Mouse (Mus musculus): Measurements from ENCODE around the gene Cep295.
"Not testable (repeated sequence)": the region's sequence is repeated elsewhere in the genome, so short reads cannot be mapped to it uniquely, and the experiment has no call there.

Gene Cep295

DNA sequence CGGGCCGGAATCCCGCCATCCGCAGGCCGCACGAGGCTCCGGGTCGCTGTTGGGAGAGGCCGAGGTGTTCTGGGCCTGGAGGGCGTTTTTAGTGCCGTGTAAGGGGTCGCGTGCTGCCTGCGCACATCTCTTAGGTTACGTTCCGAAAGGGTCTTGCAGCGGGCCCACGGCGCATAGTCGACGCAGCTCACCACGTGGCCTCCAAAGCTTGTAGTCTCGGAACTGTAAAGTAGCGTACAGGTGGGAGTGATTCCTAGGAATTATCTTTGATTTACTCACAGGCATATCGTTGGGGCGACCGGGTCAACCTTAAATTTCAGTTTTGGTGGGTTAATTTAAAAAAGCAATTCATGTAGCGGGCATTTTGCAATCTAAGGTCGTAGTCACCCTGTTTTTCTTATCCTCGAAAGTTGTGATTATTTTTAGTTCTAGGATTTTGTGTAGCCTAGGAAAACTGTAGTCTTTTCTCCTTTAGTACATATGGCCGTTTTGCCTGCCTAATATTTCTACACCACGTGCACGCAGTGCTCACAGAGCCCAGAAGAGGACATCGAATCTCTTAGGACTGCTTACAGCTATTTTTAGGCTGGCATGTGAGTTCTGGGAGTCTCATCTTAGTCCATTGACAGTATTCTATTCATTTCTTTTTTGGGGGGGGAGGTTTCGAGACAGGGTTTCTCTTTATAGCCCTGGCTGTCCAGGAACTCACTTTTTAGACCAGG, 51.0 kb downstream of the Cep295 start, which contains the start of gene 4931406C07Rik:
Gene 4931406C07Rik (minus strand): TSS at position 51 of the 722 bp plus-strand sequence.
- no peak for DNase-seq

DNA sequence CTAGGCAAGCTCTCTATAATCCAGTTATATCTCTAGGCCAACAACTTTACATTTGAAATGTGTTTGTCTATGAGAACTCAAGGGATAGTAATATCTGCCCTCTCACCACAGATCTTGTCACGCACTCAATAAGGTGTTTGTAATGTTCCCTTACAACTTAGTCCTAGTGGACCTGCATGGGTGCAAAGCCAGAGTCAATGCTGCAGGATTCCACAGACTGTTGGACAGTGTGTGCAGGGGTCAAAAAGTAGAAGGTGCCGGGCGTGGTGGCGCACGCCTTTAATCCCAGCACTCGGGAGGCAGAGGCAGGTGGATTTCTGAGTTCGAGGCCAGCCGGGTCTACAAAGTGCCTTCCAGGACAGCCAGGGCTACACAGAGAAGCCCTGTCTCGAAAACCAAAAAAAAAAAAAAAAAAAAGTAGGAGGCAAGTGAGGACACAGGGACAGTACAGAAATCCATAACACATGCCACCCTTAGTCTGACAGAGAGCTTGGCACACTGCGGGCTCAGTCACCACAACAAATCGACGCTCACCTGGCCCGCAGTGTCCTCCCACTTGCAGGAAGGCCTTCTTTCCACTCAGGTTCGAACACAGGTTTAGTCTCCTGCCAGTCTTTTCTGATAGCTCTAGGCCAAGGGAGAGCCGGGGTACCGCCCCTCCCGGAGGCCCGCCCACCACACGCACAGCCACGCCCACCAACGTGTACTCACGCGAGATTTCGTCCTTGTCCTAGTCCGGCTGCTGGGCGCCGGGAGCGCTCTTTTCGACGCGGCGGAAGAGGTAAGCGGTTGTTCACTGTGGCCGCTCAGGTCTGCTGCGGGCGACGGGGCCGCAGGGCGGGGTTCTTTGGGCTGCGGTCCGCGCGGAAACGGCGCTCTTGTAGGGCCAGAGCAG, 51.8 kb downstream of the Cep295 start, which contains the start of gene Taf1d:
Gene Taf1d (plus strand): TSS at position 712 of the 895 bp plus-strand sequence.
- peak; percentile 99 for DNase-seq

DNA sequence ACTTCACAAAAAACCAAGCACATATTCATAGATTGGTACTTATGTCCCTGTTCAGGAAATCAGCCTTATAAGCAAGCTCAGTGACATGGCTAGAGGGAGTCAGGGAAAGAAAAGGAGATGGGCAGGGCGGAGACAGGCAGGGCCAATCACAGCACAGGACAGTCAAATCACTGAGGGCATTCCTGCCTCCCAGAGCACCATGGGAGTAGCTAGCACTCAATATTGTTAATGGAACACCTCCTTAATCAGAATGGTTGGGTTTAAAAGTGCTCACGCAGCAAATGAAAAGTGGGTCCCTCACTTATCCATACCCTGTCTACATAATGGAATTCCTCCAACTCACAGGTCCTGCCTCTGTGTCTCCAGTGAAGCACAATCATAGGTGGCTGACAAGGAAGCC, 54.7 kb downstream of the Cep295 start:
- no peak for DNase-seq

DNA sequence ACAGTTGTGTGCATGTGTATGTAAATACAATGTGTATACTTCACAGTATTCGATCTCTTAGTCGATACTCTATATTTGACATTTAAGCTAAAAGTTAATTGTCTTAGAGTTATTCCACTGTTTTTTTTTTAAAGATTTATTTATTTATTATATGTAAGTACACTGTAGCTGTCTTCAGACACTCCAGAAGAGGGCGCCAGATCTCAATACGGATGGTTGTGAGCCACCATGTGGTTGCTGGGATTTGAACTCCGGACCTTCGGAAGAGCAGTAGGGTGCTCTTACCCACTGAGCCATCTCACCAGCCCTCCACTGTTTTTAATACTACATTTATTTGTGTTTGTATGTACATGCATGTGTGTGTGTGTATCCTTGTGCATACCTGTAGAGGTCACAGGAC, 55.6 kb downstream of the Cep295 start:
- not testable (repeated sequence) for DNase-seq

DNA sequence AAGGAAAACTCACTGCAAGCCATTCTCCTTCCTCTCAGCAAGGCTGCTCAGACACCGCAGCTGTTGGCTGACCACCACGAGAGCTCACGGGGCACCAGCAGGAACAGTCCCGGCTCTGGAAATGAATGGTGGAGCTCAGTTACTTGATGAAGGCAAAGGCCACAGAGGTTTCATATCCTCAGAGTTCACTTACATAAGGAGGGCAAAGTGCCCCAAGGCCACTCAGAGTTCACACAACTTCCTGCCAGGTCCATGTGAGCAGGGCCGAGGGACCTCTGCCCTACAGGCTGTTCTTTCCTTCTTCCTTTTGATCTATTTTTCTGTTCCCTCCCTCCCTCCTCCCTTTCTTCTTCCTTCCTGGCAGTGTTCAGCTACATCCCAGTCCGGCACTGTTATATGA, 56.2 kb downstream of the Cep295 start:
- peak; percentile 81 for DNase-seq

DNA sequence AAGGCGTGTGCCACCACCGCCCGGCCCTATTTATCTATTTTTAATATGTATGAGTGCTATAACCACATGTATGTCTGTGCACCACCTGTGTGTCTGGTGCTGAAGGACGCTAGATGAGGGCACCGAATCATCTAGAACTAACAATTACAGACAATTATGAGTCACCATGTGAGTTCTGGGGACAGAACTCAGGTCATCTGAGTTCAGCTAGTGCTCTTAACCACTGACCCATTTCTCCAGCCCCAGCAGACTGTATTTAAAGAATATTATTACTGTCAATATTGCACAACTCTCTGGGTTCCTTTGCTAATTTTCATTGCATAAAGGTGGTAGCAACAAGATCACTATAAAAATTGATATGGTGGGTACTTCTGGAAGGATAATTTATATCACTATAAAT, 57.5 kb downstream of the Cep295 start:
- peak; percentile 18 for DNase-seq

DNA sequence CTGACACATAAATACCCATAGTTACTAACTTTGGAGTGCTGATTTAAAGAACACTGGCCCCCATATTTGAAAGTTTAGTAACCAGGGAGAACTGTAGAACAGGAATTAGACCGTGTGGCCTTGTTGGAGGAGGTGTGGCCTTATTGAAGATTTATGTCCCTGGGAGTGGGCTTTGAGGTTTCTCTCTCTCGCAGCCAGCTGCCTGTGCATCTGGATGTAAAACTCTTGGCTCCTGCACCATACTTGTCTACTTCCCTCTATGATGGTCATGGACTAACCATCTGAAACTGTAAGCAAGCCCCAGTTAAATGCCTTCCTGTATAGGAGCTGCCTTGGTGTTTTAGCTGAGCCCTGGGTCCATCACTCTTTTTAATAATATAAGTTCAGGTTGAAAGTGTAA, 59.1 kb downstream of the Cep295 start:
- no peak for DNase-seq

DNA sequence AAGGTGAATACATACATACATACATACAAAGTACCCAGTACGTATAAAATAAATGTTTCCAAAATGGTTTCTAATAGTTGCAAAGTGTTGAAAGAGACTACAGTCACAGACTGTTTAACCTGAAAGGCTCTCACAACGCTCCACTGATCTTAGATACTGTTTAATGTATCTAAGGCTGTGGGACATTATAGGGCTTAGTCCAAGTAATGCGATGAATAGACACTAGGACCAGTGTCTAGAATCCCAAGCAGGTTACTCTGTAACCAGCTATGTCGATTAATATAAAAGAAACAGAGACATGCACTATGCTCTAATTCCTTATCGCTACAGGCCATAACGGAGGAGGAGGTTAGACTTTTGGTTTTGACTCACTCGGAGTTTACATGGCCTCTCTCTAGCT, 60.5 kb downstream of the Cep295 start:
- no peak for DNase-seq

DNA sequence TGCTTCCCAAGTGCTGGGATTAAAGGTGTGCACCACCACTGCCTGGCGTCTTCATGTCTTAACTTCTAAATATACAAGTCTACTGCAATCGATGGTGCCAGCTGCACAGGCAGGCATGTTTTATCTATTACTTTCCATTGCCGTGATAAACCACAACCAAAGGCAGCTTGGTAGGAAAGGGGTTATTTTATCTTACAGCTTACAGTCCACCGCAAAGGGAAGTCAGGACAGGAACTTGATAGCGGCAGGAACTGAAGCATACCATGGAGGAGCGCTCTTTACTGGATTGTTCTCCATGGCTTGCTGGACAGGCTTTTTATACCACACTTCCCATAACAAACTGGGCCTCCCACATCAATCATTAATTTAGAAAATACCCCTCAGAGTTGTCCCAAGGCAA, 68.3 kb downstream of the Cep295 start:
- DNase-seq: no peak

DNA sequence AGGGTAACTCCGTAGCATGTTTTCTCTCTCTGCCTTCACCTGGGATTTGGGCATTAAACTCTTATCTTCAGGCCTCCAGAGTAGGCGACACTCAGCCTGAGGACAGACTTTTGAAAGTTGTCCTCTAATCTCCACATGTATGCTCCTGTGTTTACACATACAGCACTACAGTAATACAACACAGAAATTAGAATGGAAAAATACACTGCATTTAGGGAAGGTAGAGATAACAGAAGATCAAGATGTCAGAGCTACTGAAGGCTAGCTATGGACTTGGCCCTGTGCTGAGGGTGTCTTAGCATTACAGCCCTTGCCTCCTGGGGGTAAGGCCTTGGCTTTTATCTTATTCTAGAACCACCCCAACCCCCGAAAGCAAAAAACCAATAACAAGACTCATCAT, 69.2 kb downstream of the Cep295 start:
- DNase-seq: no peak

DNA sequence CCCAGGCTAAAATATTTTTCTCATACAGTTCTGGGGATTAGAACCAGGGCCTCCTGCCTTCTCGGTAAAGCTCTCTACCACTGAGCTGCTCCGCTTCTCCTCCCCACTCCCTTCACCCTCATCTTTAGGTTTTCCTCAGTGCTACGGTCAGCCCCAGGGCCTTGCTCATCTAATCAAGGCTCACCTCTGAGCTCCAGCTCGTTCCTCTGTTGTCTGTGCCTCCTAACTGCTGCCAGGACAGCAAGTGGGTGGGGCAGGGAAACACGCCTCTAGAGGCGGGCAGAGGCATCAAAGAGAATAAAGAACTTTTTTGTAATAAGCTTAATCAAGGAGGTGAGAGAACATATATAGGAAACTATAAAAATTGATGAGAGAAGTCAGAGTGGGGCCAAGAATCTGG, 69.7 kb downstream of the Cep295 start:
- DNase-seq: no peak

DNA sequence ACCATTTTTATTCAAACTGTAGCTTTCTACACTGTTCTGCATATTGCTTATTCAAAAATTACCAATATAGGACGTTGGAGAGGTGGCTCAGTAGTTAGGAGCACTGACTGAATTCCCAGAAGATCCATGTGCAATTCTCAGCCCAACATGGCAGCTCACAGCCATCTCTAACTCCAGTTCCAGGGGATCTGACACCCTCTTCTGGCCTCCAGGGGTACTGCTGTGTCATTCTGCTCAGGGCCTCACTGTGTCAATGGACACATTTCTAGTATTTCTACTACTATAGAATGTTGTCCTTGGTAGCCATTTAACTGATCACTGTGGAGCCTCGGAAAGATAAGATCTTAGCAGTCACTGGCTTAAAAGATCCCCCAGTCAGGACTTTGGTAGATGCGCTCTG, 72.1 kb downstream of the Cep295 start:
- no peak for DNase-seq

DNA sequence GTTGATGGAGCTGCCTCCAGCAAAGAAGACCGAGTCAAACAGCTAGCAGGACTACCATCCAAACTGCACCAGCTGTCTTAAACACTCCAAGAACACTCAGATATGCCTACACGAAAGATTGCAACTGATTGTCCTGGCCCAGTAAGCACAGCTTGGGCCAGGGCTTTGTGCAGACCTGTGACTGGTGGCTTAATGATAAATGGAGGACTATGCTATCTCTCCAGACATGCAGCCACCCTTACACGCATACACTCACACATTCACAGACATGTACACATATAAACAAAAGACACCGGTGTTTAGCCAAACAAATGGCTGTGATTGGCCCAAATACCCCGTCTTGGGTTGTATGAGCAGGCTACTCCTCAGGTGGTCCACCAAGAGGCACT, 77.1 kb downstream of the Cep295 start:
- no peak for DNase-seq

DNA sequence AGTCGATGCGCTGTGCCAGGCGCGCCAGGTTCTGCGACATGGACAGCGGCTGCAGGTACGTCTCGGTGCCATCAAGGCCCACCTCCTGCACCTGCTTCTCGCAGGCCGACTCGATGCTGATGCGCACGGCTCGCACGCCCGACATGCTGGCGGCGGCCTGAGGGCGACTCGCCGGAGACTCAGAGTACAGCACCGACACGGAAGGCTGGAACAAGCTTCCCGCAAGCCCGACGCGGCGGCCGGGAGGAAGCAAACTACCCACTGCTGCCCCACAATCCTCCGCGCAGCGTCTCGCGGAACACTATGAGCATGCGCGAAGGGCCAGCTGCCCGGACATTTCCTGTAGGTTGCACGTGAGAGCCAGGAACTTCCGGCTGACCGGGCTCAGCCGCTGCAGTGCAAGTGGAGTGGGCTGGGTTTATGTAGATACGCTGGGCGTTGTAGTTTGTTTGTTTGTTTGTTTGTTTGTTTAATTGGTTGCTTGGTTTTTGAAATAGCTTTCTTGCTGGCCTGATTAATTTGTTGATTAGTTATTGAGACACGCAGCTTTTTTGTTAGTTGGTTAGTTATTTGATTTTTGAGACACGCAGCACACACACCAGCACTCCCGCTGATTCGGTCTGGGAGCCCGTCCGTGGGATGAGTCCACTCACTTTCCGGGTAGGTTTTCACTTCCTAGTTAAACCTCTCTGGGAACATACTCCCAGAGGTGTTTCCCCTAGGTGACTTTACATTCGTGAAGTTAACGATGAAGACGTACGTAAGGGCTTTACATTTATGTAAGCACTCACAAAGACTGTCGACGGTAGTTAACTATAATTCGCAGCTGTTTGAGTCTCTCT, 77.7 kb downstream of the Cep295 start, which contains the start of gene Med17:
Gene Med17 (minus strand): TSS at position 283 of the 842 bp plus-strand sequence.
- DNase-seq: peak; percentile 96

DNA sequence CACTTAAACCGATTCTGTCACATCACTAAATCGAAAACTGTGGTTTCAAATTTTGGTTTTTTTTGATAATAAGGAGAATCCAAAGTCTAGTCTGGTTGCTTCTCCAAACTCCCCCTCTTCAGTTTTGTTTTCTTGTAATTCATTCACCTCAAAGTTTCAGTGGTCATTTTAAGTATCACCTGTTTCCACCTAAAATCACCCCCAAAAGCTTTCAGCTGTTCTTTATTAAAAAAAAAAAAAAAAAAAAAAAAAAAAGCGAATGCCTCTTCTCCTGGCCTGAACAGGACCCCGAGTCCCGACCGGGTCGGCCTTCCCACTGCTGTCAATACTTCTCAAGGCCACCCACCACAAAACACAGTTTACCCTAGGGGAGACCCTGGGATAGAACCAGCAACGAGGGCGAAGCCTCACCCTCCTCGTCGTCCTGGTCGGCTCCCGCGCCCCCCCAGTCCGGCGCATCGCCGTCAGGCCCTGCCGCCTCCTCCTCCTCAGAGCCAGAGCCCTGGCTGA, 78.4 kb downstream of the Cep295 start:
- DNase-seq: no peak

DNA sequence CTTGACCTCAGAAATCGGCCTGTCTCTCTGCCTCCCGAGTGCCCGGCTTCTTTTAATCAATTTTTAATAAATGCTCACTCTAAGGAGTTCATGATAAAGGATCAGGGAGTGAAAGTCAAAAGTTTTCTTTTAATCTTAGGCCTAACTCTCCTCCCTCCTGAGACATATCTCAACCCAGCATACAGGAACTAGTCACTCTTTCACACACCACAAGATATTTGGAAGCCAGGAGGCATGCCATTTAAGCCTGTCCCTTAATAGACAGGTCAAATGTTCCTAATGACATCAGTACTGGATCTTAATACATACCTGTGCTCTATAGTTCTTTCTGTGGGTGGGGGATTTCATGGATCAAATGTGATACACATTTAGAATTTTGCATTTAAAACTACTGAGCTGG, 79.2 kb downstream of the Cep295 start:
- DNase-seq: no peak

DNA sequence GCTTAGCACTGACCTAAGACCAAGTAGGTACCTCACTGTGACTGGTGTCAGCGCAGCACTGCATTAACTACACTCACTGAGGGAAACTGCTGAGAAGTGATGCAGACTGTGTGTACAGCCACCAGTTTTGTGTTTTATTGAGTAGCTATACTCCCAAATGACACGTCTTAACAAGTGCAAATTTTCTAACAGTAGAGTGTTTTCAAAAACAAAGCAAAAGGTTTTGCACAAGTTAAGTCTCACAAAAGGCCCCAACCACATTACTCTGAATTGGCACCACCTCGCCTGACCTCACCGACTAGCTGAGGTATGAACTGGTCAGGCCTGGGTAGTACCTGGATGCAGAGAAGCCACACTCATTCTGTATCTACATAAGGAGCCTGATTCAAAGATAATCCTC, 80.7 kb downstream of the Cep295 start:
- DNase-seq: no peak

DNA sequence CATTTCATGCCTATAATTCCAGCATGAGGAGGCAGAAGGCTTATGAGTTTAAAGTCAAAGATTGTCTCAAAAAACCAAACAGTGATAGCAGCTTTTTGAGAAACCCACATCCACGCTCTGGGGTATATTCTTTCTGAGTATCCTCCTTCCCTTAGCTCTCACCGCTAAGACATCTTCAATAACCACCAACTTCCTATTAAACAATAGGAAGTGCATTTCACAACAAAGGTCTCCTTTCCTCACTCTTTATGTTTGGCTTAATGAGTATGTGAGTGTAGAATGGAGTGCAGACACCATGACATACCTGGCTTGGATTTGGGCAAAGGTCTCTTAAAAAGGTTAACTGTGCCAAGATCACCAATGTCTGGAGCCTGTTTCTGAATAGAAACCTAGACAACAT, 83.6 kb downstream of the Cep295 start:
- DNase-seq: no peak

Measured in lung, postnatal 36 days (tissue).